Mouse (Mus musculus) heart, postnatal 36 days (tissue): ENCODE measurements at regions not wholly inside any gene's neighbourhood (a gene's known extent, or its start where the extent isn't known, plus 50 kb on each side); places are given as distances from the start of the nearest gene placed in this dataset.
"Not testable (repeated sequence)": the region's sequence is repeated elsewhere in the genome, so short reads cannot be mapped to it uniquely, and the experiment has no call there.

Experiments used
- DNase-seq, 2 experiments: peaks; one replicate each; pipeline ENCODE4 v3.0.0; 2021 to 2022
- intact Hi-C: fragments of 180-260 bp; cut with DNase I; formaldehyde crosslinking; loops from one replicate; pipeline ENCODE4 v1.15.1; 2025

GRCm38 (mm10) chr13:103623319-103623718 is 151.1 kb downstream of the Srek1 start:
- DNase-seq: no peak
- intact Hi-C loops: no loop called here

GRCm38 (mm10) chr13:103622324-103622723 is 152.1 kb downstream of the Srek1 start:
- no peak for DNase-seq
- intact Hi-C loops: no loop called here

- DNase-seq, intact Hi-C loops: not testable (repeated sequence)
Observed at GRCm38 (mm10) chr13:103620958-103621357, 153.4 kb downstream of the Srek1 start.

DNA sequence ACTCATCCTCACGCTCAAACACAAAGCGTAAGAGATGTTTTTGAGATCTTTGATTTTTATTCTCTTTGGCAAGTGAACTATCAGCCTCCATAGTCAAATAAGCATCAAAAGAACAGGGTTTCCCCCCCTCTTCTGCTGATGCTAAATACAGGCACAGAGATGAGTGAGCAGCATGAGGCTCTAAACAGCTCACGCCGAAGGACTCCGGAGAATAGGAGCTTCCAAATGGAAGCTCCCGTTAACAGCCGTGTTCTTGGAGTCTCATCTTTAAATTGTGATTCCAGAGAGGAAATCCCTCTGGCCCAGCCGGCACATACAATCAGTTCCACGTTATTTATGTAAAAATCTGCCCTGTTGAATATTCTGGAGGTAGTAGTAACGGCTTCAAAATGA is 161.1 kb downstream of the Srek1 start:
- intact Hi-C loops: no loop called here
- no peak for DNase-seq

GRCm38 (mm10) chr13:103612720-103613332 is 161.6 kb downstream of the Srek1 start:
- intact Hi-C loops: no loop called here
- no peak for DNase-seq

GRCm38 (mm10) chr13:103602302-103602701 is 172.1 kb downstream of the Srek1 start:
- no peak for DNase-seq
- intact Hi-C loops: no loop called here

DNA sequence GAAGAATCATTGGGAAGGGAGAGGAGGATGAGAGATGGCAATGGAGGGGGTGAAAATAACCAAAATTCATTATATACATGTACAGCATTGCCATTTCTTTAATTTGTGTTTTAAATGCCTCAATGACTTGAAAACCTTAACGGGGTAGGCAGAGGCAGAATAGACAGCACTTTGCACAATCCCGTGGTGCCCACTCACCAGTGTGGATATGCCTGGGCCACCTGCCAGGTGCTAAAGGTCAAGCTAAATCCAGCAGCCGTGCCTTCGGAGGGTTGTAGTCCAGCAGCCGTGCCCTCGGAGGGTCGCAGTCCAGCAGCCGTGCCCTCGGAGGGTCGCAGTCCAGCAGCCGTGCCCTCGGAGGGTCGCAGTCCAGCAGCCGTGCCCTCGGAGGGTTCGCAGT is 182.0 kb downstream of the Srek1 start:
- no peak for DNase-seq
- intact Hi-C loops: no loop called here

- no peak for DNase-seq
- intact Hi-C loops: no loop called here
Observed at GRCm38 (mm10) chr13:103591874-103592273, 182.5 kb downstream of the Srek1 start.

- intact Hi-C loops, DNase-seq: not testable (repeated sequence)
Observed at GRCm38 (mm10) chr13:103591381-103591780, 183.0 kb downstream of the Srek1 start.

DNA sequence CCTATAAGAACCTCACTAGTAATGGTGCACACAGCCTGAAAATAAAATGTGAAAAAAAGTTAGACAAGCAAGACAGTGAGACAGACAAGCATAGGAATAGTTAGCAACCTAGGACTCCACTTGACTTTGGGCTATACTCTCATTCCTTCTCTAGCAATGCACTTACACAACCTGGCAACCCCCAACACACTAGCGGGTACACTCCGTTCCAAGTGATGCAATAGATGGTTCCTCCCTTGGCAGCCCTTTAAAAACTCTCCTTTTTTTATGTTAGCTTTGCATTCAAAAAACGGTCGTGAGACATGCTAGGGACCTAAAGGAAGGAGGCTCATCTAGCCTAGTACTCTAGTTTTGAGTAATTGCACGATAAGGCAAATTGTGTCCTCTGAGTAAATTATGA is 184.8 kb downstream of the Srek1 start:
- intact Hi-C loops: no loop called here
- no peak for DNase-seq

GRCm38 (mm10) chr13:103576856-103577255 is 197.6 kb downstream of the Srek1 start:
- intact Hi-C loops: no loop called here
- no peak for DNase-seq

DNA sequence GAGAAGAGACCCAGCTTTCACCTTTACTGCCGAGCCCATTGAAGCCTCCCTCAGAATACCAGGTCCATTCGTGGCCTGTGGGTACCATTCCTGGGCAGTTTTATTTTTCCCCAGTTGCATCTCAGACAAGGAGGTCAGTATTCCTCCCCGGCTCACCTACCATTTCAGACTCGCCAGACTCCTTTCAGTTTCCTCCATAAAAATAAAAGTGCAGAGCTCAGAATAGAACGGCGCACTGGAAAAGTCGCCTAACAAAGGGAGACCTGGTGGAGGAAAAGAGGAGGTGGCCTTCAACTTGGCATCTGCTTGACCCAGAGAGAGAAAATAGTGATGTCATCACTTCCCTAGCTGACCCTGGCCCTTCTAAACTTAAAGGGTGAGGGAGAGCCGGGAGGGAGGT is 209.7 kb downstream of the Srek1 start:
- no peak for DNase-seq
- intact Hi-C loops: no loop called here

DNA sequence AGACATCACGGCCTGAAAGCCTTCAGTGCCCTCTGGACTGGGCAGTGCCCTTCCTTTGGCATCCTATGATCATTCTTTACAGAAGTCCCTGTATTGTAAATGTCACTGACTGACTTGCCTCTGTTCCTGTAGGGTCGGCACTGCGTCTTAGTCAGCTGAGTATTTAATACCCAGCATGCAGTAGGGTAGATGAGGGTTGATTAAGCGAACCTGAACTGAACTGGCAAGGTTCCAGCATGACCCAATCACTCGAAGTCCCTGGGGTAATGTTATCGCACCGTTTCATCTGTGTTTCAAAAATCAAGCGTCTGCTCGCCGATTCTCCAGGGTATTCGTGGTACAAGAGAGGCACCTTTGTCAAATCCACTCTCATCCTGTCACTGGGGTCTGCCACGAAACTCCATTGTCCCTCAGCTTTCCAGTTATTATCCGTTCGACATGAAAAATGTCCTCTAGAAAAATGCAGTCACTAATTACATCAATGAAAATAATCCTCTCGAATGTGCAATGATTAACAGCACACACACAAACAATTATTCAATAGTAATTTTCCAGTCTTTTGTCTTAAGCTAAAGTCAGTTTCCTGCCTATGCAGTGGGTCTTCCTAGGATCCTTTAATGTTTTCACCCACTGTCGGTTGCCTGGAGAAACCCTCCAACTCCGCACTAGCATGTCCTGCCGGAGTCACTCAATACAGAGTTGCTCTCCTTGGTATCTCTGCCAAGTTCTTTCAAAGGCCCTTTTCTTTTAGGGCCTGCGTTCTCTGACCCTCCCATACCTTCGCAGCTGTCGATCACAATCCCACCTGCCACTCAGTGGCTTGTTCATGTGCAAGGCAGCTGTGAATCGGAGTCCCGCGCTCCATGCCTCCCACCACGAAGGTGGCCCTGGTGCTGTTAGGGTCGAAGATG is 212.4 kb downstream of the Srek1 start:
- intact Hi-C loops: no loop called here

GRCm38 (mm10) chr13:103558915-103559314 is 215.5 kb downstream of the Srek1 start:
- intact Hi-C loops: no loop called here
- no peak for DNase-seq

More for the DNA sequence above, 212.4 kb downstream of the Srek1 start:
- no peak for DNase-seq

DNA sequence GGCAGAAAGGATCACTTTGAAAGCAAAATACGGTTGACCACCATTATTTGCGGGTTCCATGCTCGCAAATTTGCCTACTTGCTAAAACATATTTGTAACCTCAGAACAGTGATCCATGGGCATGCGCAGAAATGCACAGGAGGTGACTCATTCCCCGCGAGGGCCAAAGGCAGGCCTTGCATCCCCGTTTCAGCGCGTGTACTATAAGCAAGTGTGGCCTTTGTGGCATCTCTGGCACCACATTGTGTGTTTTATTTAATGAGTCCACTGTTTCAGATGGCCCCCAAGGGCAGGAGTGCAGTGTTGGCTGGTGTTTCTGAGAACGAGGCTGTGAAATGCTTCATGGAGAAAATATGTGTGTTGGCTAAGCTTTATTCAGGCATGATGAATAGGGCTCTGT is 205.3 kb upstream of the Mast4 start:
- no peak for DNase-seq
- intact Hi-C loops: no loop called here

GRCm38 (mm10) chr13:103513825-103514224 is 179.5 kb upstream of the Mast4 start:
- intact Hi-C loops: no loop called here

DNA sequence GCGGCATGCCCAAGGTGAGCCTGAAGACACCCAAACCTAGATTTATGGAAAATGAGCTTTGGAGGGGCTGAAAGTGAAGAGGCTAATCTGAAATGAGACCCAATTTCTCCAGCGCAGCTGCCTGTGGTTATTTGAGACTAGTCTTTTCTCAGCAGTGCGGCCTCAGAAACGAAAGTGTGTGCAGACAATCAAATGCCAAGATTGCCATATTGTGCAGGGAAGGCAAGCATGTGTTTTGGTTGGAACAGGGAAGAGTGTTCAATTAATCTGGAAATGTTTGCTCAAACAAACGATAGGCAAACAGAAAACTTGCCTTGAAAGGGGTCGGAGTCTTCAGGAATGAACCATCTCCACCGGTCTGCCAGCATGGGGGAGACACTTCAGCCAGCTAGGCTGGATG is 178.2 kb upstream of the Mast4 start:
- DNase-seq: no peak
- intact Hi-C loops: no loop called here

More at GRCm38 (mm10) chr13:103513825-103514224, 179.5 kb upstream of the Mast4 start:
- DNase-seq: no peak

DNA sequence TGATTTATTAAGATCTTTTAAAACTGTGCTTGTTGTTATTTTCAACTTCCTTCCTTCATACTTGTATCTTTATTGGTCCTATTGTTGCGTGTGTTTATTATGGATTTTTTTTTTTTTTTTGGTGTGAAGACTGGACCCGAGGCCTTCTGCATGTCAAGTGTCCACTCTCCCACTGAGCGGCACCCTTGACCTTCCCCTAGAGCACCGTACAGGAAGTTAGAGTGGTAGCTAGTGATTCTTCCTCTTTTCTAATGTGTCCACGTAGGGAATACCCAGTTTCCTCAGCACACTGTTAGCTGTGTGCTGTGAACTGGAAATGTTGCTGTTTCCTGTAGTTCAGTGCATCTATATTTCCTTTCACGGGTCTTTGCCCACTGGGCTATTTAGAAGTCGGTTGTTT is 170.7 kb upstream of the Mast4 start:
- DNase-seq: no peak
- intact Hi-C loops: no loop called here

DNA sequence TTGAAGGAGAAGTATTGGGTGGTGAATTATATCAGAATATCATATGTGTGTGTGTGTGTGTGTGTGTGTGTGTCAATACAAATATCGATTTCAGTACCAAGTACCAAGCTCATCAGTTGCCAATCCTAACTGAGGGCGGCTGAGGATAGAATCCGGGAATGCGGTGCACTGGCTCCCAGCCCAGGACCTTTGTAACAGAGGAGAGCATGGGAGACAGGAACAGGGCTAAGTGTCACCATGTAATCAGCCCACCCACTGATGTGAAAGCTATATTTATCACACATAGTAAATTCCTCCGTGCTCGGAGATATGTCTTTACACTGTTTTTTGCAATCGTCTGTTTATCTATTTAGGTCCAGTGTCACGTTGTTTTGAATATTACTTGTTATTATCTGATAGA is 165.1 kb upstream of the Mast4 start:
- peak; percentile 27 to 38 for DNase-seq
- intact Hi-C loops: no loop called here

- DNase-seq: no peak
- intact Hi-C loops: no loop called here
Observed at GRCm38 (mm10) chr13:103494371-103494770, 160.1 kb upstream of the Mast4 start.

- DNase-seq: peak in 1 of 2 experiments; percentile 12
- intact Hi-C loops: no loop called here
Observed at GRCm38 (mm10) chr13:103493567-103493966, 159.3 kb upstream of the Mast4 start.

DNA sequence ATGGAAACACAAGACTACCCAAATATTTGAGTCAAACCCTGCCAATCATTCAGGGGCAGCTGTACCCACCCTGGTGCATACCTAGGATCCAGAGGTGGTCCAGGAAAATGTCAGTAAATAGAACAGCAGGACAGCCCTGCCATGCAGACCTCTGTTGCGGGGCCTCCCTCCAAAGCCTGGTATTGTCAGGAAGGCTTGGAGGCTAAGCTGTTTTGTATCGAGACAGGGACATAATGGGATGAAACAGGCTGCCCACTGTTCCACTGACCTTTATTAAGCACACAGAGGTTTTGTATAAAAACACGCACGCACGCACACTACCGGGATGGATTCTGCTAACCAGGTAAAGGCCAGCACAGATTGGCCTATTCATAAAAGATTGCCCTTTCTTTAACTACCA is 155.8 kb upstream of the Mast4 start:
- intact Hi-C loops: no loop called here
- no peak for DNase-seq
